Mouse (Mus musculus): ENCODE results near the gene Slc13a1.

- TF ChIP-seq POLR2A (IDR thresholded peaks at IDR 0.05; ENCODE audit: control insufficient read depth, low read depth, low read length) (no peak), CTCF (IDR thresholded peaks at IDR 0.05; ENCODE audit: control insufficient read depth, insufficient read depth, insufficient replicate concordance, low read depth, low read length) (no peak)
Observed at GRCm38 (mm10) chr6:24043496-24043895, 124.4 kb downstream of the Slc13a1 start.
